Mouse (Mus musculus): Measurements from ENCODE around the gene Mapkap1.

Mapkap1 gene

DNA sequence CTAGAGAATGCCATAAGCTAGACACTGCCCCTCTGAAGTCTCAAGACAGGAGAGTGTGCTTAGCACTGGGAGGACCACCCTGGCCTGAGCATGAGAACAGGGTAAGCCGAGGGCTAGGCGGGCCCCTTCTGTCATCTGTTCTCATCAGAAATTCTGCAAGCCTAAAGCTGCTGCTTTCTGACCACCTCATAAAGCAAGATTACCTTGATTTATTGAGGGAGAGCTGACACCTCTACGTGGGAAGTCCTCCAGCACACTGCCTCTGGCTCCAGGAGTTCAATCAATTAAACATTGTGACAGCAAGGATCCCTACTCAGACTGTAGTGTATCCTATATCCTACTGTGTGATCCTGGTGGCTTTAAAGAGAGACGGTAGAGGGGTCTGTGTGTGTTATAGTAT is 166.5 kb downstream of the Mapkap1 start:
- no peak for DNase-seq (ENCODE audit: low spot score in 2 of 2)

DNA sequence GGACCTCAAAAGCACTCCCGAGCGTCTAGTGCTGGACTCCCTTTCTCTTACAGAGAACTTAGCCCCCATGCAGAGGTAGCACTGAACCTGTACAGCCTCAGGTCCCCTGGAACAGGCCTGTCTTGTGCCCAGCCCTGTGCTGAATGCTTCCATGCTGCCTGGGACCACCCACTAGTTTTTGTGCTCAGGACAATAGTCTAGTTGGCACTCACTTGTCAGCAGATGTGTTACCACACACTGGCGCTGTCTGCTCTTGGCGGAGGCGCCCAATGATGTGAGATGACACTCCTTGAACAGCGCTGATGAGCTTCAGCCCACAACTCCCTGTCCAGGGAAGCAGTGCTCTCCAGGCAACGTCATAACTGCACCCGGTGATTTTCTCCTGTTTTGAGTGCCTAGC is 182.0 kb downstream of the Mapkap1 start:
- no peak for DNase-seq (ENCODE audit: low spot score in 2 of 2)

DNA sequence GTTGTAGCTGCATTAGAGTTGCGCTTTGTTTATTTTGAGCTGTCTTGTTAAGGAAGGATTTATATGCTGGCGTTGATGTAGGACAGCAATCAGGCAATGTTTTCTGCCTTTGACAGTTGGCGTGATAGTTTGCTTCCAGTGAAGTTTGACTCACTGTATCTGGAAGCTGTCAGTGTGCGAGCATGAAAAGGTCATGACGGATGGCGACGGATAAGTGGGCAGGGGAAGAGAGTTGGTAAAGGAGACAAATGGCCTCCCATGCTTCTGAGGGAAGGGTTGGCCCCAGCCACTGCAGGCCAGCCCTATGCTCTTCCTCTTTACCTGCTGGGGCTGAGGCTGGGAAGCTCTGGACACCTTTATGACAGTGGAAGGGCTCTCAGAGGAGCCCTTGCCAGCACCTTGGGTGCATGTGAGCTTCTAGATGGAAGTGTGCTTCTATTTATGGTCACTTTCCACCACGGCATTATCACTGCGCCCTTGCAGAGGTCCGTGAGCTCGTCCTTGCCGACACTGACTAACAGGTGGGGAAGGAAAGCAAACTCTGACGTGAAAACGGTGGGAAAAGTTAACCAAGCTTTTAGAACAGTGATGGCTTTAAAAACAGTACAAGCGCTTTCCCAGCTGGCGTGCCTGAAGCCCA is 185.3 kb downstream of the Mapkap1 start:
- no peak for DNase-seq (ENCODE audit: low spot score in 2 of 2)

DNA sequence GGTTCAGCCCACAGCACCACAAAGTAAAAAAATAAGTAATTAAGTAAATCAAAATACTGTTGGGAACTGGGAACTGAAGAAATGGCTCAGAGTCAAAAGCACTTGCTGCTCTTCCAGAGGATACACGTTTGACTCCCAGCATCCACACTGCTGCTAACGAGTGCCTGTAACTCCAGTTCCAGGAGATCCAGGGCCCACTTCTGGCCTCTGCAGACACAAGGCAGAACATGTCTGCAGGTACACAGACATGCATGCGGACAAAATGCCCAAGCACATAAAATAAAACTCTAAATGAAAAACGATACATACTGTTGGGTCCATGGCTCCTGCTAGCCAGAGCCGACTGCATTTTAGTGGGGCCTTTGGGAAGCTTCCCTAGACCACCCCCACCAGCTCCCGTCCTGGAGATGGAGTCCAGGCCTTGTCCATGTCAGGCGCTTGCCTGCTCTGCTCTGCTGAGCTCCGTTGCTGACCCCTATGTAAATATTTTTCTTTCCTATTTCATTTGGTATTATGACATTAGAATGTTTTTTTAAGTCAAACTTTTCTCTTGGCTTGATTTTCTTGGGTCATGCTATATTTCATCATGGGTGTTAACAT is 185.9 kb downstream of the Mapkap1 start:
- no peak for DNase-seq (ENCODE audit: low spot score in 2 of 2)

DNA sequence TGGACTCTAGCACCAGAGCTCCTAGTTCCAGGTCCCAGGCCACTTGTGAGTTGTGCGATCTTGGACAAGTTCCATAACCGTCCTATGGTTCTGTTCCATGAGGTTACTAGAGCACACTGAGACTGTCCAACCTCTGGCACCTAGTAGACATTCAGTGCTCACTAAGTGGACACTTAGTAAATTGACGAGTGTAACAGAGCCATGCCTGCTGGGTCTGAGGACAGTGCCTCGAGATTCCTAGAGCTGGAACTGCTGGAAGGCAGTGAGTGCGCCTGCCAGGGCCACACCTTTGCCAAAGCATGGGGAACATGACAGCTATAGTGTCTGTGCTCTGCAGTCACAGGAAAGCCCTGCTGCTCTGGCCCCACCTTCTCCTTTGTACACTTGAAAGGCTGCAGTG is 187.4 kb downstream of the Mapkap1 start:
- DNase-seq (ENCODE audit: low spot score in 2 of 2): no peak

DNA sequence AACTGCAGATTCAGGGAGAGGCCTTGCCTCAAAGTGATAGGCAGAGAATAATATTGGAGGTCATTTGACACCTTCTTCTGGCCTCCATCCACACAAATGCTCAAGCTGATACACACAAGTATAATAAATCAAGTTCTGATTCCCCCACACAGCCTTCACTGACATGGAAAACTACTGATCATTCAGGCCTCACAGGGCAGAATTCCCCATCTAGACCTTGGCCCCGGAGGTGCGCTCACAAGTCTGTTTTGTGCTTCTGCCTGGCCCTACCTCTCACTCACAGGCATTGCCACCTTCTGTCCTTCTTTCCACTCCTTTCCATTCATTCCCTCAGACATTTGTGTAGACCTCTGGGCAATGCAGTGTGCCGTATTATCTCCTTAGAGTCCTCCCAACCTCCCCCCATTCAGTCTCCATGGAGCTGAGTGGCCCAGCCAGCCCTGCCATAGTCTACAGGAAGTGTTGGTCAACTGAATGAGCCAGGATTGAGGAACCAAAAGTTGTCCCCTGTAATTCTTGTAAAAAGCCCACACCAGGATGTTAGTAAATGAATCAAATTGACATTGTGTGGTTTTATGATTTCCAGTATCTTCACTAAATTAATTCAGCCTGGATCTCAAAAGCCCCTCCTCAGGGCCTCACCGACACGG is 193.2 kb downstream of the Mapkap1 start:
- no peak for DNase-seq (ENCODE audit: low spot score in 2 of 2)

DNA sequence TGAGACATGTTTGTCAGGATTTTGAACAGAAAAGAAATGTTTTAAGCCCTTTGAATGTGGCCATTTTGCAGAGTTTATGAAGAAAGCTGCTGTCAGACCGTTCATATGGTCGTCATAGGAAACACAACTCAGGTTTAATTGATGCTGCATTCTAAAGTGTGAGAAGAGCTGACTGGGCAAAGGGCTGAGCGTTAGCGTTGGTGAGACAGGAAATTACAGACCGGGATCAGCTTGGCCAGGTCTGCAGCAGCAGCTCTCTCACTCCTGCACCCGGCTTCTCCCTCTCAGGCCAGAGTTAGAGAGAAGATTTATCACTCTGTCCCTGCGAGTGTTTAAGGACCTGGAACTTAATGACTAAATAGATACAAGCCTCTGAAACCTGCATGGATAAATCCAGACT is 194.2 kb downstream of the Mapkap1 start:
- no peak for DNase-seq (ENCODE audit: low spot score in 2 of 2)

DNA sequence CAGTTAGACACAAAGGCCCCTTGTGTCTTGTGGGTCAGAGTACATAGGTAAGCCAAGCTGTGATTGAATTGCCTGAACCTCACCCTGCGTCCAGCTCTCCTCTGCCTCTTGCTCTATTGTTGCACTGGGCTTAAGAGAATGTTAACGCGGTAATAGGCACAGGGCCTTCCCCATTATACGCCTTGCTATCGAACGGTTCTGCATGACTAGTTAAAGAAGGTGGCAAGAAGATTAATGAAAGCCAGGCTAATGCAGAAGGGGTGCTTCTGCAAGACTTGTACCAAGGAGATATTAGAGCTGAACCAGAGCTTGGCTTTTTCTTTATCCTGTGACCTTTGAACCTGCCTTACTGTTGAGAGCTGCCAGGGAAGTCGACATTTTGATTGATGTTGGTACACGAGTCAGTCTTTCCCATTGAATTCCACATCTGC is 195.6 kb downstream of the Mapkap1 start:
- DNase-seq (ENCODE audit: low spot score in 2 of 2): no peak

DNA sequence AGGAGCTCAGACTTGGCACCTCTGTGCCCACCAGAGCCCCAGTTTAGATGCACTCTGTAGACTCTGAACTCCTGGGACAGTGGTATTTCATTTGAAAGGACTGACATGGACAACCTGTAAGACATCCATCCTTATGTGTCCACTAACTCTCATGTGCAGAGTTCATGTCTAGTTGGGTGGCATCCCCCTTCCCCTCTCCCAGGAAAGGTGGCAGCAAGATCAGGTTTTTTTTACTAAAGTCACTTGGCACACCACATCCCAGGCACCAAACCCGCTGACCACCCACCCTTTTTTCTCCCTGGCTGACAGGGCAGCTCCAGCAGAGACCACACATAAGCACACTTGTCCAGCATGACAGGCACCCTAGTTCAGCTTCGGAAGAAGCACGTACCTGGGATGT is 196.3 kb downstream of the Mapkap1 start:
- no peak for DNase-seq (ENCODE audit: low spot score in 2 of 2)

DNA sequence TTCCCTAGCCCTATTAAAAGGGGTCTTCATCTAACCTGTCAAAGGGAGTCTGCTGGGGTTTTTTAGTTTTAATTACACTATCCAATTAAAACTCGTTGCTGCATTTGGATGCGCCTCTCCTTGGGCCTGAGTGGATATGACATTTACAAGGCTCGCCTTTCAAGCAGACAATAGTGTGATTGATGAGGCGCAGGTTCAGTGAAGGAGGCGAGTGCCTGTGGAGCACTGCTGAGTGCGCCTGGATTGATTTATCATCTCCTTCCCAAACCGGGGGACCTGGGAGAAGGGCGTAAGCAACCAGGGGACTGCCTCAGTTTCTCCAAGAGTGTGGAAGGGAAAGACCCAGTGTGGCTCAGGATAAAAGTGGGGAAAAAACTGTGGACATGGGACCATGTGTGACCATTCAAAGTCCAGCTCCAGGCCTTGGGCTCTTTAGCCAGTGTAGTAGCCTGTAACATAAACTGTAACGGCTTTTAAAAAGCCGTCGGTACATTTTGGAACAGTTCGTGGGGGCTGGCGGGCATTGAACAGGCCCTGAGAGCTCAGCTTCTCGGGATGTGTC is 197.2 kb downstream of the Mapkap1 start:
- no peak for DNase-seq (ENCODE audit: low spot score in 2 of 2)

DNA sequence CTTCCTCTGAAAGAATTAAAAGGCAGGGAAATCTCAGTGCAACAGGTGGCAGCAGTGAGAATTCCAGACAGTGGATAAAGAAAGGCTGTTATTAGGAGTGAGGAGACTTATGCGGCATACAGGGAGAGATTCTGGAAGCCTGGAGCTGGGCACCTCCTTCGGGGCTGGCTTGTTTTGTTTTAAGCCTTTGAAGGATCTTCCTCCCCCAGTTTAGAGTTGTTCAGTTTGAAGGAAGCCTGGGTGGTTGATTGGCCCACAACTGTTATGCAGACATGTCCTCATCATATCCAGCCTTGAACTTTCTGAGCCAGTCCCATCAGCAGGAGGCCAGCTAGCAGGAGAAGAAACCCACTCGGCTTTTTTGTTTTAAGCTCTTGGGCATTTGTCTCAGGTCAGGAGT is 198.5 kb downstream of the Mapkap1 start:
- no peak for DNase-seq (ENCODE audit: low spot score in 2 of 2)

DNA sequence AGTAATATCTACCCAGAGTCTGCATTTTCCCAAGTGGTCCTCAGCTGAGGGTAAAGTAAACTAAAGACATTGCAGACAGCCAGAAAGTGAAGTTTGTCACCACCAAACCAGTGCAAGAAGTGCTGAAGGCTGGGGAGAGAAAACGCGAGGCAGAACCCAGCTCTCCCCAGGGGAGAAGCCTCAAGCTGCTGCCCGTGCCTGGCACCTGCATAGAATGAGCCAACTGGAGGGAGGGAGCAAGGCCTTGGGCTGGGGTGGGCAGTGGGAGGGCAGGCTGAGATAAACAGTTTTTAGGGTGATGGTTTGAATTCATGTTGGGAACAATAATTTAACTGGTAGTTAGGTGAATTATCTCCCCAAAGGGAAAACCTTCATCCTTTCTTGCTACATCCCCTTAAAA is 202.3 kb downstream of the Mapkap1 start:
- no peak for DNase-seq (ENCODE audit: low spot score in 2 of 2)

DNA sequence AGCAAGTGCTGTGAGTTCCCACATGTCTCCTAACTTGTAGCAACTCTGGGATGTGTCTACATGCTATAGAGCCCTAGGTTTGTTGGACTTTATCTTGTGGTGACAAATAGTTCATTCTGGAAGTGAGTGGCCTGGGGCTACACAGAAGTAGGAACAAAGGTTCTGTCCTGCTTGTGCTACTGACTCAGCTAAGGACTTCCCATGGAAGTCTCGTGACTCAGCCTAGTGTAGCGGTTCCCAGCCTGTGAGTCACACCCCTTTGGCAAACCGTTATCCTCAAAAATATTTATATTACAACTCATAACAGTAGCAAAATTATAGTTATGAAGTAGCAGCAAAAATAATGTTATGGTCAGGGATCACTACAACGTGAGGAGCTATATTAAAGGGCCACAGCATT is 202.9 kb downstream of the Mapkap1 start:
- no peak for DNase-seq (ENCODE audit: low spot score in 2 of 2)

DNA sequence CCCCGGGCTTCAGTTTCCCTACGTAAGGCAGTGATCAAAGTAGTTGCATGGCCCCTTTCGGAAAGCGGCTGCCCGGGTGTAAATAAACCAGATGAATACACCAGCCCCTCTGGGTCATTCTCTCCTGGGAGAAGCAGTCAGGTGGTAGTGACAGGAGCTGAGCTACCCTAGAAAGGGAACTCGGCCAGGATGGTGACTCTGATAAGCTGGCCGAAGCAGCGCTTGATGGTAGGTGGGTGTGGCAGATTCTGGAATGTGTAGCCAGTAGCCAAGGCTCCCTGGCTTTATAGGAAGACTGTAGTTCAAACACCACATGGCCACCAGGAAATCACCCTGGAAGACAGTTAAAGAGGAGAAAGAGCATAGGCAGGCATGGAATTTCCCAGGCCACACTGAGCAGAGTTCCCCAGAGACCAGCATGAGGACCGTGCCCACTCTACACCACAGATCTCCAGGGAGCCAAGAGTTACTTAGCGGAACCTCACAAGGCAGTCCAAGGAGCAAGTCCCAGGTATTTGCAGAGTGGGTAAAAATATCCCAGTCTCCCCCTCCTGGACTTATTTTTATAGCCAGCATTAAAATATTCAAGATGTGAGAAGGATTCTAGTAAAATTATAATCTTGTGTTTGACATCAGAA is 214.3 kb downstream of the Mapkap1 start:
- DNase-seq (ENCODE audit: low spot score in 2 of 2): no peak

DNA sequence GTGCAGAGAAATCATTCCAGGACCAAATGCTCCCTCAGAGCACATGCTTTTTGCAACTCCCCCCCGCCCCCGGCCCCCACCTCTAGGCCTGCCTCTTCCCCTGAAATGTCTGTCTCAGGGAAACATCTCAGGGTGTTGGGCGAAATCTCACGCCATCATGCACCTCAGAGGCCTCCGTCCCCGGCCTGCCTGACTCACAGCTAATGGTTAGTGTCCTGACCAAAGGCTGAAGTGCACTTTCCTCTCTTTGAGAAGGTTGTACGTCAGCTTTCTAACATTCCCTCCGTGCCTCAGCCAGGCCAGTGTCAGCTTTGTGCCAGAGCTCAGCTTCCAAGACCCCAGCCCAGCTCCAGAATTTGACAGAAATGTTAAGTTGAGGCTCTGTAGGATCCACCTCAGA is 214.9 kb downstream of the Mapkap1 start:
- no peak for DNase-seq (ENCODE audit: low spot score in 2 of 2)

DNA sequence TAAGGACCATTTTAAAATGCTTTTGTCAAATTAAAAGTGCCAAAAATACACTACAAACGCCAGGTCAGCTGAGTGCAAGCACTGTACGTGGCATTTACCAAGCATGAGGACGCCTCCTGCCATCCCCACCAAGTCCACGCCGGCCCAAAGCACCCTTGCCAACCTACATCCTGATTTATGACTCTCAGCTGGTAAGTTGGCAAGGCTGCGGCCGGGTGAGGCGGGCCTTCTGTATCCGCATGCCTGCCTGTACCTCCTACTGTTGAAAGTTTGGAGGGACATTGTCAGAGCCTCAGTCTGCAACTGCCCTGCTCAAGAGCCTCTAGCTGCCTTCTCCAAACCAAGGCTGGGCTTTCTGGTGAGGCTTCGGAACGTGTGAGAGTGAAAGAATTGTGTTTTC is 215.9 kb downstream of the Mapkap1 start:
- DNase-seq (ENCODE audit: low spot score in 2 of 2): no peak

DNA sequence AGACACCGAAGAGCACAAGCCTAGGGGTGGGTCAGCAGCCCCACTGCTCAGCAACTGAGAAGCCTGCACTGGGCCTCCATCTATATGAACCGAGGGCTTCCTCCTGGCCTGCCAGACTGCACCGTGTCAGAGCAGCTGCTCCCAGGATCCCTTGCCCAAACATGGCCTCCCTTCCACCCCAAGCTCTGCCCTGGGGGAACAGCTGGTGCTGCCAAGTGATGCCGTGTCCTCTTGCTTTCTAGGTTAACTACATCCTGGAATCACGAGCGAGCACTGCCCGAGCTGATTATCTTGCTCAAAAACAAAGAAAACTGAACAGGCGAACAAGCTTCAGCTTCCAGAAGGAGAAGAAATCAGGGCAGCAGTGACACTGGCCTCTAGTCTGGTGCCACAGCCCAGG is 216.6 kb downstream of the Mapkap1 start:
- no peak for DNase-seq (ENCODE audit: low spot score in 2 of 2)

DNA sequence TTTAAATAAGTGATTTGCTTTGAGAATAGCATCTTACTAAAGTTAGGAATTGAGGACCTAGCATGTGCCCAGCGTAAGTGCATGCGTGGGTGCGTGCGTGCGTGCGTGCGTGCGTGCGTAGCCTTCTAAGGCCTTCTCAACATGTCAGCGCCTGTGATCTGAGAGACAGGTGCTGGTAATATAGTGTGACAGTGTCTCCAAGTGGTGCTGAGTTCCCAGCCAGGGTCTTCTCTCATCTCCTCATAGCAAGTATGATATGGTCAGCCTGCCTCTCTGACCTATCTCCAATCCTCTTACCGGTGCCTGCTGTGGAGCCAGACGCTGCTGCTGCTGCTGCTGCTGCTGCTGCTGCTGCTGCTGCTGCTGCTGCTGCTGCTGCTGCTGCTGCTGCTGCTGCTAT is 217.5 kb downstream of the Mapkap1 start:
- no peak for DNase-seq (ENCODE audit: low spot score in 2 of 2)

DNA sequence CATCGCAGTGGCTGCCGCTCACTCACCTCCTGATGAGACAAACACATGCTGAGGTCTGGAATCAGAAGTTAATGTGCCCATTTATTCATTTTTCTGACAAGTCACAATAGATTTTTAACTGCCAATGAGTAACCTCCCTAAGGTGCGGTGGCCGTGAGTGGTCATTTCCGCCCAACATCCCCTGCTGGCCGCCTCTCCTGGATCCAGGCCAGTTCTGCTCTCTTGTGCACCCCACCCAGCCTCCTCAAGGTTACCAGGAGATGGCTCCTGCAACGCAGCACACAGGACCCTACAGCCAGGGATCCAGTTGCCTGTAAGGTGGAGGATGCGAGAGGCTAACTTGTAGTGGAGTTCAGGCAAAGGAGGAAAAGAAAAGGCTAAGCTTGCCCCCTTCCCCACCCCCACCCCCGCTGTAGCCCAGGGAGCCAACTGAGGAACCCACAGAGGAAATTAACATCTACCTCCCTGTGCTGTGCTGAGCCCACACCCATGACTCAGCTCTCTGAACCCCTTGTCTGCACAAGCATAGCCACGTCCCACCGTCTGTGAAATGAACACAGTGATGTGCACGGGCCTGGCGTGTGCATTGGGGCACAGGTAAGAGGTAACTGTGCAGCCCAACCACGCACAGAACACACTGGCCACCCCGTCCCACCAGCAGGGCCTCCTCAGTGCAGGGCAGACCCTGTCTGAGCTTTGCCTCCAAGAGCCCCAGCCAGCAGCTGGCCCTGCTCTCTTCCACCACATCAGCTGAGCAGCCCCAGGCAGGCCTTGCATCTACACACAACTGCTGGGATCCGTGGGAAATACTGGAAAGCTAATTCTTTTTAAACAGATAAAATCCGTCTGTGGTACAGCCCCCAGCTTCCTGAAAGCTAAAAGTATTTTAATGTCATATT is 221.0 kb downstream of the Mapkap1 start:
- DNase-seq (ENCODE audit: low spot score in 2 of 2): no peak

DNA sequence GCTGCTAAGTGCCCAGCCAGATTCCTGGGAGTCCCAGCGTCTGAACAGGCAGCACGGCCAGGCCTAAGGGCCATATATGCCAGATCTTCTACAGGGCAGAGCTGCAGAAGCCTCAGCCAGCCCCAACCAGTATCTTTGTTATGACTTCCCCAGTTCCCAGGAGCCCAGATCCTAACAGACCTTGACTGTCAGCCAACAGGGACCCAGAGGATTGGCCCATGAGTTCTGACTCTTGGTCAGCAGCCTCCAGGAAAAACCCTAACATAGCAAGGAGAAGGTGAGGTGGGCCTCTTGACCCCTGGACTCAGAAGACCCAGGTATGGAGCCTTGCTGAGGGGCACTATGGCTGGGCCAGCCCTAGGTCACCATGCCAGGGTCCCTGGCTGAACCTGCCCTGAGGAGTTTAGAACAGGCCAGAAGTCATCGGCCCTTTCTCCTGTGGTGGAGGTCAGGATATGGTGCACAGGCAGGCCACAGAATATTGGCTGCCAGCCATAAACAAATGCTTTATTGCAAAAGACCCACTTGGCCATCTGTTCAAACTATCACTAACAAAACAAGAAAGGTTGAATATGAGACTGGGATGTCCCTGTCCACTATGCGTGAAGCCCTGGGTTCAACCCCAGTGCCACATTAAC is 222.5 kb downstream of the Mapkap1 start:
- no peak for DNase-seq (ENCODE audit: low spot score in 2 of 2)

DNA sequence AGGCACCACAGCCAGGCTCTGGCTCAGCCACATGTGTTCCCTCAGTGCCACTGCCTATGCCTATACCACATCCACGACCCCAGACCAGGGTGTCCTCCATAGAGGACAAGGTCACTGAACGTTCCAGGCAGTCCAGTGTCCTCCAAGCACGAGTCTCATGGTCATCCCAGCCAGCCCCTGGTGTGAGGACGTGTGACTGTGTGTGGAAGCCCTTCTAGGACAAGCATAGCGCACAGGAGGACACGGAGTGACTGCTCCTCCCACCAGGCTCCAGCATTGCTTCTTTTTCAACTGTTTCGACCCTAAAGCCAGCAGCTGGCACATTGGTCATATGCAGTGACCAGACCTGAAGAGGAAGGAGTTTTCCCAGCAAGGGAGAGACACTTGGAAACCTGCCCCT is 223.2 kb downstream of the Mapkap1 start:
- no peak for DNase-seq (ENCODE audit: low spot score in 2 of 2)
